Mouse (Mus musculus): ENCODE measurements around the gene Gm973. TPM values are rescaled to one million over a fixed set of nuclear protein-coding genes. Genes with fewer than 3 reads are reported as not detected.

Gm973 gene
- total RNA-seq, 4 experiments from 2014 or later = 12.9 to 22.4 (median 17.3) TPM

- no peak for DNase-seq (ENCODE audit: low spot score in 2 of 2)
These were observed 25.4 kb downstream of the Gm973 start for GRCm38 (mm10) chr1:59541271-59542020.

- DNase-seq (ENCODE audit: low spot score in 2 of 2) = no peak
These were observed 26.2 kb downstream of the Gm973 start for GRCm38 (mm10) chr1:59542231-59542630.

GRCm38 (mm10) chr1:59543911-59544310, 27.8 kb downstream of the Gm973 start:
- no peak for DNase-seq (ENCODE audit: low spot score in 2 of 2)

GRCm38 (mm10) chr1:59548486-59548885, 32.4 kb downstream of the Gm973 start:
- DNase-seq (ENCODE audit: low spot score in 2 of 2) = no peak

GRCm38 (mm10) chr1:59549036-59549675, 33.1 kb downstream of the Gm973 start:
- DNase-seq (ENCODE audit: low spot score in 2 of 2) = no peak

GRCm38 (mm10) chr1:59550227-59550626, 34.2 kb downstream of the Gm973 start:
- no peak for DNase-seq (ENCODE audit: low spot score in 2 of 2)

- DNase-seq (ENCODE audit: low spot score in 2 of 2) = no peak
These were observed 34.9 kb downstream of the Gm973 start for GRCm38 (mm10) chr1:59550996-59551395.

- no peak for DNase-seq (ENCODE audit: low spot score in 2 of 2)
These were observed 37.6 kb downstream of the Gm973 start for GRCm38 (mm10) chr1:59553708-59554107.

GRCm38 (mm10) chr1:59563581-59563980, 47.5 kb downstream of the Gm973 start:
- no peak for DNase-seq (ENCODE audit: low spot score in 2 of 2)

- no peak for DNase-seq (ENCODE audit: low spot score in 2 of 2)
These were observed 49.7 kb downstream of the Gm973 start for GRCm38 (mm10) chr1:59565804-59566203.

GRCm38 (mm10) chr1:59566281-59566680, 50.2 kb downstream of the Gm973 start:
- no peak for DNase-seq (ENCODE audit: low spot score in 2 of 2)

- peak in 1 of 2 experiments; percentile 48 for DNase-seq (ENCODE audit: low spot score in 2 of 2)
These were observed 50.9 kb downstream of the Gm973 start for GRCm38 (mm10) chr1:59566926-59567325.

GRCm38 (mm10) chr1:59567521-59567920, 51.5 kb downstream of the Gm973 start:
- no peak for DNase-seq (ENCODE audit: low spot score in 2 of 2)

GRCm38 (mm10) chr1:59568283-59568682, 52.2 kb downstream of the Gm973 start:
- DNase-seq (ENCODE audit: low spot score in 2 of 2) = no peak

- DNase-seq (ENCODE audit: low spot score in 2 of 2) = no peak
These were observed 53.2 kb downstream of the Gm973 start for GRCm38 (mm10) chr1:59569301-59569700.

GRCm38 (mm10) chr1:59570767-59571166, 54.7 kb downstream of the Gm973 start:
- DNase-seq (ENCODE audit: low spot score in 2 of 2) = no peak

GRCm38 (mm10) chr1:59571502-59571901, 55.4 kb downstream of the Gm973 start:
- no peak for DNase-seq (ENCODE audit: low spot score in 2 of 2)

- no peak for DNase-seq (ENCODE audit: low spot score in 2 of 2)
These were observed 57.8 kb downstream of the Gm973 start for GRCm38 (mm10) chr1:59573843-59574242.

- DNase-seq (ENCODE audit: low spot score in 2 of 2) = no peak
These were observed 58.5 kb downstream of the Gm973 start for GRCm38 (mm10) chr1:59574262-59575187.

GRCm38 (mm10) chr1:59578770-59579169, 62.7 kb downstream of the Gm973 start:
- DNase-seq (ENCODE audit: low spot score in 2 of 2) = no peak

- no peak for DNase-seq (ENCODE audit: low spot score in 2 of 2)
These were observed 63.3 kb downstream of the Gm973 start for GRCm38 (mm10) chr1:59579327-59579726.
